Mouse (Mus musculus) MEL (cell line): ENCODE measurements at regions not wholly inside any gene's neighbourhood (a gene's known extent, or its start where the extent isn't known, plus 50 kb on each side); places are given as distances from the start of the nearest gene placed in this dataset.

ENCODE experiments used
- DNase-seq: peaks from one replicate; pipeline ENCODE4 v3.0.0; 2011; ENCODE audit warnings: low read depth, low spot score
- H3K27ac ChIP-seq: 2 replicates; pipeline ENCODE4 v1.5.1; 2012; ENCODE audit warnings: low read depth, mild to moderate bottlenecking, control low read depth, low read length, moderate library complexity; ENCODE audit not compliant: control insufficient read depth
- H3K27me3 ChIP-seq, 2 experiments: fragments of 150-350 bp in 1 of 2; sonication (generic) in 1 of 2; 2 replicates each; pipeline ENCODE4 v1.6.1; 2012; ENCODE audit warnings: low read length in 2 of 2, mild to moderate bottlenecking in 2 of 2, improper control_type of control experiment in 1 of 2, moderate library complexity in 1 of 2; ENCODE audit not compliant: insufficient read depth in 2 of 2, control insufficient read depth in 1 of 2
- H3K36me3 ChIP-seq, 2 experiments: 2 replicates each; pipeline ENCODE4 v1.6.1; 2012 to 2014; ENCODE audit warnings: low read length in 2 of 2, improper control_type of control experiment in 1 of 2, inconsistent platforms in 1 of 2, mild to moderate bottlenecking in 1 of 2; ENCODE audit not compliant: insufficient read depth in 2 of 2, control insufficient read depth in 1 of 2
- H3K4me1 ChIP-seq, 2 experiments: fragments of 150-350 bp in 1 of 2; sonication (generic) in 1 of 2; 2 replicates each; pipeline ENCODE4 v1.6.1; 2012; ENCODE audit warnings: low read length in 2 of 2, improper control_type of control experiment in 1 of 2, mild to moderate bottlenecking in 1 of 2; ENCODE audit not compliant: insufficient read depth in 2 of 2, control insufficient read depth in 1 of 2
- H3K4me3 ChIP-seq, 2 experiments: fragments of 150-350 bp in 1 of 2; sonication (generic) in 1 of 2; 2 replicates each; pipeline ENCODE4 v1.5.1; 2012; ENCODE audit warnings: low read depth in 2 of 2, low read length in 2 of 2, mild to moderate bottlenecking in 2 of 2, moderate library complexity in 2 of 2, control low read depth in 1 of 2, improper control_type of control experiment in 1 of 2; ENCODE audit not compliant: control insufficient read depth in 1 of 2, insufficient read depth in 1 of 2
- H3K79me2 ChIP-seq: 2 replicates; pipeline ENCODE4 v1.6.1; 2012; ENCODE audit warnings: mild to moderate bottlenecking, low read length, moderate library complexity; ENCODE audit not compliant: control insufficient read depth, poor library complexity, insufficient read depth
- H3K9ac ChIP-seq: 2 replicates; pipeline ENCODE4 v1.6.1; 2012; ENCODE audit warnings: low read depth, mild to moderate bottlenecking, control low read depth, low read length, moderate library complexity; ENCODE audit not compliant: control insufficient read depth, poor library complexity, severe bottlenecking
- H3K9me3 ChIP-seq: fragments of 150-350 bp; sonication (generic); replicated peaks from 2 replicates; pipeline ENCODE4 v1.6.1; 2012; ENCODE audit warnings: mild to moderate bottlenecking, low read length, improper control_type of control experiment, moderate library complexity; ENCODE audit not compliant: insufficient read depth
- BHLHE40 ChIP-seq: IDR thresholded peaks from 2 replicates; pipeline ENCODE4 v1.6.1; 2012; ENCODE audit warnings: low read depth, mild to moderate bottlenecking, inconsistent platforms, low read length, improper control_type of control experiment, borderline replicate concordance
- CHD1 ChIP-seq: IDR thresholded peaks from 2 replicates; pipeline ENCODE4 v1.6.1; 2012; ENCODE audit warnings: low read depth, mild to moderate bottlenecking, inconsistent platforms, low read length, improper control_type of control experiment
- CHD2 ChIP-seq: IDR thresholded peaks from 2 replicates; pipeline ENCODE4 v1.6.1; 2011; ENCODE audit warnings: low read length, improper control_type of control experiment
- CTCF ChIP-seq, 3 experiments: IDR thresholded peaks in 2 of 3; conservative IDR thresholded peaks in 1 of 3; 2 replicates each; pipeline ENCODE4 v1.5.1; 2011 to 2012; ENCODE audit warnings: low read length in 3 of 3, low read depth in 2 of 3, mild to moderate bottlenecking in 2 of 3, improper control_type of control experiment in 1 of 3, inconsistent platforms in 1 of 3, mixed read lengths in 1 of 3, moderate library complexity in 1 of 3; ENCODE audit not compliant: control insufficient read depth in 1 of 3, insufficient read depth in 1 of 3, poor library complexity in 1 of 3, severe bottlenecking in 1 of 3
- ELF1 ChIP-seq: IDR thresholded peaks from 2 replicates; pipeline ENCODE4 v1.6.1; 2014; ENCODE audit warnings: low read depth, mild to moderate bottlenecking, inconsistent platforms, low read length, improper control_type of control experiment, moderate library complexity
- EP300 ChIP-seq, 2 experiments: IDR thresholded peaks; 2 replicates each; pipeline ENCODE4 v1.6.1; 2011; ENCODE audit warnings: improper control_type of control experiment in 2 of 2, low read length in 2 of 2, low read depth in 1 of 2, mild to moderate bottlenecking in 1 of 2
- ETS1 ChIP-seq: IDR thresholded peaks from 2 replicates; pipeline ENCODE4 v1.6.1; 2012; ENCODE audit warnings: low read depth, mild to moderate bottlenecking, inconsistent platforms, low read length, improper control_type of control experiment, moderate library complexity
- GABPA ChIP-seq: IDR thresholded peaks from 2 replicates; pipeline ENCODE4 v1.6.1; 2012; ENCODE audit warnings: low read depth, mild to moderate bottlenecking, inconsistent platforms, low read length, improper control_type of control experiment, moderate library complexity
- GATA1 ChIP-seq: IDR thresholded peaks from 2 replicates; pipeline ENCODE4 v1.6.1; 2011; ENCODE audit warnings: low read depth, low read length, improper control_type of control experiment
- HCFC1 ChIP-seq: IDR thresholded peaks from 2 replicates; pipeline ENCODE4 v1.6.1; 2012; ENCODE audit warnings: low read depth, mild to moderate bottlenecking, inconsistent platforms, low read length, improper control_type of control experiment, moderate library complexity
- KAT2A ChIP-seq: conservative IDR thresholded peaks from 2 replicates; pipeline ENCODE4 v1.6.1; 2012; ENCODE audit warnings: low read depth, low read length, improper control_type of control experiment, inconsistent platforms
- MAFK ChIP-seq: IDR thresholded peaks from 2 replicates; pipeline ENCODE4 v1.6.1; 2011; ENCODE audit warnings: low read depth, mild to moderate bottlenecking, low read length, improper control_type of control experiment, borderline replicate concordance
- MAZ ChIP-seq: IDR thresholded peaks from 2 replicates; pipeline ENCODE4 v1.6.1; 2012; ENCODE audit warnings: low read depth, mild to moderate bottlenecking, inconsistent platforms, low read length, improper control_type of control experiment
- MEF2A ChIP-seq: IDR thresholded peaks from 2 replicates; pipeline ENCODE4 v1.6.1; 2014; ENCODE audit warnings: low read depth, mild to moderate bottlenecking, inconsistent platforms, low read length, improper control_type of control experiment; ENCODE audit not compliant: poor library complexity, insufficient replicate concordance, severe bottlenecking; ENCODE audit errors: extremely low read depth
- MYB ChIP-seq: IDR thresholded peaks from 2 replicates; pipeline ENCODE4 v1.6.1; 2011; ENCODE audit warnings: mild to moderate bottlenecking, low read depth, low read length, improper control_type of control experiment
- NRF1 ChIP-seq: IDR thresholded peaks from 2 replicates; pipeline ENCODE4 v1.6.1; 2014; ENCODE audit warnings: low read depth, mild to moderate bottlenecking, inconsistent platforms, low read length, improper control_type of control experiment, moderate library complexity; ENCODE audit not compliant: poor library complexity, insufficient read depth, severe bottlenecking
- POLR2A ChIP-seq, 2 experiments: IDR thresholded peaks; 2 replicates each; pipeline ENCODE4 v1.6.1; 2011 to 2012; ENCODE audit warnings: low read length in 2 of 2, mild to moderate bottlenecking in 2 of 2, control low read depth in 1 of 2, improper control_type of control experiment in 1 of 2, low read depth in 1 of 2, moderate library complexity in 1 of 2; ENCODE audit not compliant: control insufficient read depth in 1 of 2, insufficient read depth in 1 of 2, poor library complexity in 1 of 2
- SIN3A ChIP-seq: IDR thresholded peaks from 2 replicates; pipeline ENCODE4 v1.6.1; 2012; ENCODE audit warnings: low read length, improper control_type of control experiment, inconsistent platforms
- SMC3 ChIP-seq: IDR thresholded peaks from 2 replicates; pipeline ENCODE4 v1.6.1; 2011; ENCODE audit warnings: low read depth, low read length, improper control_type of control experiment
- TAL1 ChIP-seq: IDR thresholded peaks from 2 replicates; pipeline ENCODE4 v1.6.1; 2012; ENCODE audit warnings: mild to moderate bottlenecking, inconsistent platforms, low read length, moderate library complexity, mixed read lengths
- TBP ChIP-seq: IDR thresholded peaks from 2 replicates; pipeline ENCODE4 v1.8.0; 2011; ENCODE audit warnings: low read depth, low read length, improper control_type of control experiment
- UBTF ChIP-seq: IDR thresholded peaks from 2 replicates; pipeline ENCODE4 v1.6.1; 2012; ENCODE audit warnings: low read depth, mild to moderate bottlenecking, inconsistent platforms, low read length, improper control_type of control experiment, moderate library complexity, borderline replicate concordance; ENCODE audit not compliant: insufficient read depth
- ZC3H11A ChIP-seq: IDR thresholded peaks from 2 replicates; pipeline ENCODE4 v1.6.1; 2012; ENCODE audit warnings: low read depth, mild to moderate bottlenecking, inconsistent platforms, low read length, improper control_type of control experiment
- ZKSCAN1 ChIP-seq: IDR thresholded peaks from 2 replicates; pipeline ENCODE4 v1.6.1; 2012; ENCODE audit warnings: low read depth, mild to moderate bottlenecking, inconsistent platforms, low read length, improper control_type of control experiment, moderate library complexity
- ZMIZ1 ChIP-seq: IDR thresholded peaks from 2 replicates; pipeline ENCODE4 v1.6.1; 2012; ENCODE audit warnings: low read depth, mild to moderate bottlenecking, inconsistent platforms, low read length, improper control_type of control experiment, moderate library complexity
- ZNF384 ChIP-seq: IDR thresholded peaks from 2 replicates; pipeline ENCODE4 v1.6.1; 2012; ENCODE audit warnings: low read depth, mild to moderate bottlenecking, inconsistent platforms, low read length, improper control_type of control experiment

GRCm38 (mm10) chr13:48049796-48050195, 211.2 kb upstream of the Id4 start:
- Histone ChIP-seq H3K9me3 (no peaks in the 10 kb centered on the region), H3K4me3 (no peak overlapping the region), H3K27me3 (no peaks in the 10 kb centered on the region), H3K79me2 (no peaks in the 10 kb centered on the region), H3K27ac (no peak overlapping the region), H3K9ac (no peak overlapping the region), H3K4me1 (no peaks in the 10 kb centered on the region), H3K36me3 (no peaks in the 10 kb centered on the region)
- DNase-seq, result no peak
- TF ChIP-seq CHD2, result no peak
- no peak for TF ChIP-seq POLR2A (IDR thresholded peaks at IDR 0.05; ENCODE audit: control insufficient read depth in 1 of 2, insufficient read depth in 1 of 2, low read depth in 1 of 2, low read length in 2 of 2, poor library complexity in 1 of 2)
- no peak for TF ChIP-seq SMC3
- TF ChIP-seq ZMIZ1, result no peak
- no peak for TF ChIP-seq GABPA
- TF ChIP-seq MAFK, result no peak
- no peak for TF ChIP-seq HCFC1
- TF ChIP-seq MYB, result no peak
- no peak for TF ChIP-seq MAZ
- no peak for TF ChIP-seq GATA1
- no peak for TF ChIP-seq CTCF (IDR thresholded peaks at IDR 0.05 in 2 of 3, conservative IDR thresholded peaks at IDR 0.05 in 1 of 3; ENCODE audit: control insufficient read depth in 1 of 3, insufficient read depth in 1 of 3, low read depth in 2 of 3, low read length in 3 of 3, poor library complexity in 1 of 3, severe bottlenecking in 1 of 3)
- no peak for TF ChIP-seq NRF1
- TF ChIP-seq EP300 (IDR thresholded peaks at IDR 0.05; ENCODE audit: low read depth in 1 of 2, low read length in 2 of 2), result no peak

- no peak for DNase-seq
- H3K9me3 ChIP-seq, result no peaks in the 10 kb centered on the region
- H3K36me3 ChIP-seq, result no peaks in the 10 kb centered on the region
- H3K9ac ChIP-seq, result no peak overlapping the region
- H3K4me1 ChIP-seq, result no peaks in the 10 kb centered on the region
- TF ChIP-seq TAL1, result no peak
- no peak for TF ChIP-seq ZC3H11A
- TF ChIP-seq POLR2A (IDR thresholded peaks at IDR 0.05; ENCODE audit: control insufficient read depth in 1 of 2, insufficient read depth in 1 of 2, low read depth in 1 of 2, low read length in 2 of 2, poor library complexity in 1 of 2), result no peak
- TF ChIP-seq ETS1, result no peak
- TF ChIP-seq ZKSCAN1, result no peak
- no peak for TF ChIP-seq UBTF
- no peak for TF ChIP-seq BHLHE40
- no peak for TF ChIP-seq MEF2A
- TF ChIP-seq TBP, result no peak
- no peak for TF ChIP-seq ZNF384
- TF ChIP-seq ELF1, result no peak
- TF ChIP-seq MAFK, result no peak
- TF ChIP-seq KAT2A, result no peak
- no peak for TF ChIP-seq SIN3A
- no peak for TF ChIP-seq CHD1
- no peaks in the 10 kb centered on the region for H3K27me3 ChIP-seq
- no peak overlapping the region for H3K27ac ChIP-seq
- no peaks in the 10 kb centered on the region for H3K79me2 ChIP-seq
- H3K4me3 ChIP-seq, result no peak overlapping the region
These were observed 186.4 kb upstream of the Id4 start for GRCm38 (mm10) chr13:48074630-48075029.
